Mouse (Mus musculus): Measurements from ENCODE around the gene Capn1. TPM values are rescaled to one million over a fixed set of nuclear protein-coding genes. Genes with fewer than 3 reads are reported as not detected.

Capn1 gene
- polyA plus RNA-seq, 1 experiment from 2014 or later: 21.9 TPM

- DNase-seq (no peak), ATAC-seq (ENCODE audit: low read depth) (no peak)
- no peak overlapping the region for H3K4me3 ChIP-seq (replicated peaks)
- H3K9ac ChIP-seq: no peak overlapping the region
- no peaks in the 10 kb centered on the region for H3K27me3 ChIP-seq
- H3K27ac ChIP-seq: no peak overlapping the region
- H3K9me3 ChIP-seq (replicated peaks): no peaks in the 10 kb centered on the region
- H3K36me3 ChIP-seq: peaks cover 60% of the 10 kb centered on the region
- H3K4me2 ChIP-seq: peak overlapping the region; percentile 30; the same call in 1 of the 2 replicates
- 49% methylated on average over 6 of the region's 6 CpGs for WGBS (ENCODE audit: insufficient replicate concordance)
- H3K4me1 ChIP-seq (replicated peaks): peaks cover 37% of the 10 kb centered on the region
Measured at GRCm38 (mm10) chr19:5989585-5989984, 26.1 kb downstream of the Capn1 start.

- Histone ChIP-seq H3K9ac (peak overlapping the region; percentile 39), H3K4me2 (peak overlapping the region; percentile 30), H3K27me3 (no peaks in the 10 kb centered on the region), H3K4me3 (replicated peaks) (no peak overlapping the region), H3K9me3 (replicated peaks) (no peaks in the 10 kb centered on the region), H3K27ac (peak overlapping the region; percentile 72), H3K36me3 (peaks cover 54% of the 10 kb centered on the region), H3K4me1 (replicated peaks) (peaks cover 42% of the 10 kb centered on the region)
- peak; percentile 55 for ATAC-seq (ENCODE audit: low read depth)
- peak; percentile 44 for DNase-seq
- WGBS (ENCODE audit: insufficient replicate concordance): 9% methylated on average over 13 of the region's 13 CpGs
Measured at GRCm38 (mm10) chr19:5988815-5989452, 26.8 kb downstream of the Capn1 start.

- Histone ChIP-seq H3K4me2 (peak overlapping the region; percentile 30), H3K4me3 (replicated peaks) (no peak overlapping the region), H3K27me3 (no peaks in the 10 kb centered on the region), H3K9me3 (replicated peaks) (no peaks in the 10 kb centered on the region), H3K9ac (peak overlapping the region; percentile 39; the same call in 1 of the 2 replicates), H3K4me1 (replicated peaks) (peaks cover 43% of the 10 kb centered on the region), H3K36me3 (peaks cover 46% of the 10 kb centered on the region), H3K27ac (peak overlapping the region; percentile 72)
- DNase-seq (no peak), ATAC-seq (ENCODE audit: low read depth) (peak; percentile 34; the same call in 1 of the 2 replicates)
- WGBS (ENCODE audit: insufficient replicate concordance): 27% methylated on average over 5 of the region's 5 CpGs
Measured at GRCm38 (mm10) chr19:5988027-5988814, 27.5 kb downstream of the Capn1 start.

GRCm38 (mm10) chr19:5986043-5986442, 29.7 kb downstream of the Capn1 start, which contains the start of gene Slc22a20:
Gene Slc22a20 (minus strand): TSS chr19:5986143.
- WGBS (ENCODE audit: insufficient replicate concordance): 62% methylated on average over 4 of the region's 4 CpGs
- H3K4me1 ChIP-seq (replicated peaks): peaks cover 38% of the 10 kb centered on the region
- ATAC-seq (ENCODE audit: low read depth) (no peak), DNase-seq (no peak)
- no peak within 1 kb of the TSS for H3K9ac ChIP-seq
- no peak within 1 kb of the TSS for H3K4me2 ChIP-seq
- H3K9me3 ChIP-seq (replicated peaks): no peaks in the 10 kb centered on the region
- no peak within 1 kb of the TSS for H3K27ac ChIP-seq
- H3K27me3 ChIP-seq: no peaks in the 10 kb centered on the region; the same call in 1 of the 2 replicates
- H3K36me3 ChIP-seq: peaks cover 25% of the 10 kb centered on the region
- H3K4me3 ChIP-seq (replicated peaks): no peak within 1 kb of the TSS

- H3K4me3 ChIP-seq (replicated peaks): no peak overlapping the region
- no peaks in the 10 kb centered on the region; the same call in 1 of the 2 replicates for H3K27me3 ChIP-seq
- H3K4me2 ChIP-seq: no peak overlapping the region
- H3K27ac ChIP-seq: no peak overlapping the region
- no peaks in the 10 kb centered on the region for H3K36me3 ChIP-seq
- H3K4me1 ChIP-seq (replicated peaks): peaks cover 19% of the 10 kb centered on the region
- H3K9ac ChIP-seq: no peak overlapping the region
- ATAC-seq (ENCODE audit: low read depth) (peak; percentile 68), DNase-seq (no peak)
- WGBS (ENCODE audit: insufficient replicate concordance): 34% methylated on average over 9 of the region's 9 CpGs
- H3K9me3 ChIP-seq (replicated peaks): no peaks in the 10 kb centered on the region
Measured at GRCm38 (mm10) chr19:5980477-5980876, 35.2 kb downstream of the Capn1 start.

GRCm38 (mm10) chr19:5977717-5978116, 38.0 kb downstream of the Capn1 start:
- Histone ChIP-seq H3K9me3 (replicated peaks) (no peaks in the 10 kb centered on the region), H3K9ac (no peak overlapping the region), H3K4me3 (replicated peaks) (no peak overlapping the region), H3K4me2 (no peak overlapping the region), H3K36me3 (no peaks in the 10 kb centered on the region), H3K27ac (no peak overlapping the region), H3K27me3 (no peaks in the 10 kb centered on the region; the same call in 1 of the 2 replicates), H3K4me1 (replicated peaks) (peaks cover 13% of the 10 kb centered on the region)
- 69% methylated on average over 3 of the region's 3 CpGs for WGBS (ENCODE audit: insufficient replicate concordance)
- no peak for ATAC-seq (ENCODE audit: low read depth)
- DNase-seq: no peak

GRCm38 (mm10) chr19:5975676-5976075, 40.0 kb downstream of the Capn1 start:
- WGBS (ENCODE audit: insufficient replicate concordance): 67% methylated on average over 4 of the region's 4 CpGs

GRCm38 (mm10) chr19:5975112-5975511, 40.6 kb downstream of the Capn1 start:
- no peaks in the 10 kb centered on the region for H3K27me3 ChIP-seq
- H3K9ac ChIP-seq: no peak overlapping the region
- H3K4me2 ChIP-seq: no peak overlapping the region
- no peaks in the 10 kb centered on the region for H3K9me3 ChIP-seq (replicated peaks)
- H3K36me3 ChIP-seq: no peaks in the 10 kb centered on the region
- H3K27ac ChIP-seq: no peak overlapping the region
- DNase-seq (no peak), ATAC-seq (ENCODE audit: low read depth) (no peak)
- H3K4me1 ChIP-seq (replicated peaks): peaks cover 14% of the 10 kb centered on the region
- no peak overlapping the region for H3K4me3 ChIP-seq (replicated peaks)
- 68% methylated on average over 4 of the region's 4 CpGs for WGBS (ENCODE audit: insufficient replicate concordance)

More at GRCm38 (mm10) chr19:5975676-5976075, 40.0 kb downstream of the Capn1 start:
- H3K4me1 ChIP-seq (replicated peaks): peaks cover 16% of the 10 kb centered on the region
- H3K4me3 ChIP-seq (replicated peaks): no peak overlapping the region
- no peak overlapping the region for H3K27ac ChIP-seq
- no peak overlapping the region for H3K9ac ChIP-seq
- ATAC-seq (ENCODE audit: low read depth) (no peak), DNase-seq (no peak)
- H3K9me3 ChIP-seq (replicated peaks): no peaks in the 10 kb centered on the region
- H3K36me3 ChIP-seq: no peaks in the 10 kb centered on the region
- H3K27me3 ChIP-seq: no peaks in the 10 kb centered on the region
- H3K4me2 ChIP-seq: no peak overlapping the region

GRCm38 (mm10) chr19:5967664-5968063, 48.0 kb downstream of the Capn1 start:
- Histone ChIP-seq H3K9ac (peak overlapping the region; percentile 60; the same call in 1 of the 2 replicates), H3K27me3 (no peaks in the 10 kb centered on the region), H3K4me2 (peak overlapping the region; percentile 73), H3K4me3 (replicated peaks) (no peak overlapping the region), H3K27ac (peak overlapping the region; percentile 93), H3K9me3 (replicated peaks) (no peaks in the 10 kb centered on the region), H3K36me3 (no peaks in the 10 kb centered on the region), H3K4me1 (replicated peaks) (peaks cover 76% of the 10 kb centered on the region)
- 19% methylated on average over 10 of the region's 10 CpGs for WGBS (ENCODE audit: insufficient replicate concordance)
- ATAC-seq (ENCODE audit: low read depth) (peak; percentile 86), DNase-seq (peak; percentile 77)

- Histone ChIP-seq H3K9me3 (replicated peaks) (no peaks in the 10 kb centered on the region), H3K27ac (peak overlapping the region; percentile 93), H3K27me3 (no peaks in the 10 kb centered on the region), H3K36me3 (peaks cover 2% of the 10 kb centered on the region), H3K4me2 (peak overlapping the region; percentile 73), H3K4me1 (replicated peaks) (peaks cover 81% of the 10 kb centered on the region), H3K4me3 (replicated peaks) (peak overlapping the region; percentile 34), H3K9ac (peak overlapping the region; percentile 60)
- WGBS (ENCODE audit: insufficient replicate concordance): 30% methylated on average over 6 of the region's 6 CpGs
- ATAC-seq (ENCODE audit: low read depth) (peak; percentile 66), DNase-seq (peak; percentile 75)
Measured at GRCm38 (mm10) chr19:5966786-5967185, 48.9 kb downstream of the Capn1 start.

- peak overlapping the region; percentile 73; the same call in 1 of the 2 replicates for H3K4me2 ChIP-seq
- ATAC-seq (ENCODE audit: low read depth): no peak
- no peaks in the 10 kb centered on the region for H3K9me3 ChIP-seq (replicated peaks)
- DNase-seq: no peak
- peaks cover 85% of the 10 kb centered on the region for H3K4me1 ChIP-seq (replicated peaks)
- H3K36me3 ChIP-seq: peaks cover 10% of the 10 kb centered on the region
- 84% methylated on average over 2 of the region's 2 CpGs for WGBS (ENCODE audit: insufficient replicate concordance)
- H3K27ac ChIP-seq: peak overlapping the region; percentile 93
- H3K4me3 ChIP-seq (replicated peaks): no peak overlapping the region
- H3K9ac ChIP-seq: peak overlapping the region; percentile 60; the same call in 1 of the 2 replicates
- H3K27me3 ChIP-seq: no peaks in the 10 kb centered on the region
Measured at GRCm38 (mm10) chr19:5965910-5966309, 49.8 kb downstream of the Capn1 start.
